Mouse (Mus musculus) forebrain, embryonic 11.5 days (tissue): ENCODE measurements around the gene Gpatch4. TPM values are rescaled to one million over a fixed set of nuclear protein-coding genes. Genes with fewer than 3 reads are reported as not detected.

ENCODE experiments used
- ATAC-seq: fragments of 200-750 bp; cut with Nextera tagmentation; replicated peaks from 2 replicates; pipeline ENCODE4 v1.8.0; 2017; ENCODE audit warnings: moderate TSS enrichment; ENCODE audit not compliant: low FRiP score
- DNase-seq: peaks from one replicate; pipeline ENCODE4 v3.0.0-alpha.2; 2017; ENCODE audit warnings: low spot score
- H3K27ac ChIP-seq: fragments of 300-500 bp; sonication (generic); 2 replicates; pipeline ENCODE4 v1.5.1; 2014; ENCODE audit warnings: low read depth, low read length
- H3K27me3 ChIP-seq: fragments of 300-500 bp; sonication (generic); 2 replicates; pipeline ENCODE4 v1.6.1; 2014; ENCODE audit warnings: mild to moderate bottlenecking, low read length, mixed read lengths; ENCODE audit not compliant: control insufficient read depth, insufficient read depth
- H3K36me3 ChIP-seq: fragments of 300-500 bp; sonication (generic); 2 replicates; pipeline ENCODE4 v1.6.1; 2014; ENCODE audit warnings: mild to moderate bottlenecking, low read length, moderate library complexity, mixed read lengths; ENCODE audit not compliant: control insufficient read depth, insufficient read depth
- H3K4me1 ChIP-seq: fragments of 300-500 bp; sonication (generic); replicated peaks from 2 replicates; pipeline ENCODE4 v1.6.1; 2014; ENCODE audit warnings: low read length, mixed read lengths; ENCODE audit not compliant: control insufficient read depth, insufficient read depth
- H3K4me2 ChIP-seq: fragments of 300-500 bp; sonication (generic); 2 replicates; pipeline ENCODE4 v1.6.1; 2014; ENCODE audit warnings: low read depth, mild to moderate bottlenecking, low read length, moderate library complexity, mixed read lengths; ENCODE audit not compliant: severe bottlenecking
- H3K4me3 ChIP-seq: fragments of 300-500 bp; sonication (generic); 2 replicates; pipeline ENCODE4 v1.5.1; 2014; ENCODE audit warnings: low read depth, low read length
- H3K9ac ChIP-seq: fragments of 300-500 bp; sonication (generic); 2 replicates; pipeline ENCODE4 v1.6.1; 2014; ENCODE audit warnings: low read length
- H3K9me3 ChIP-seq: fragments of 300-500 bp; sonication (generic); 2 replicates; pipeline ENCODE4 v1.6.1; 2016; ENCODE audit warnings: low read length, mixed read lengths; ENCODE audit not compliant: control insufficient read depth
- WGBS: fragments of 180-500 bp; shearing (Covaris S2); extraction: QIAGEN DNeasy Blood & Tissue Kit; methylation state at CpG from one replicate; pipeline ENCODE4 v1.1.7; 2014; 5-methylcytosine and 5-hydroxymethylcytosine counted together
- polyA plus RNA-seq: library from polyadenylated mRNA; unstranded; fragments of >200 nt; fragmentation: Nextera tagmentation; extraction: Ambion mirVana; gene quantifications from 2 replicates; pipeline ENCODE4 v1.2.1, GENCODE M21; 2014

Gpatch4 gene
- polyA plus RNA-seq = 32.8 and 39.0 TPM in 2 replicates

GRCm38 (mm10) chr3:88042661-88043421, at the start of gene Gpatch4:
Gene Gpatch4 (plus strand): TSS chr3:88043108.
- H3K4me2 ChIP-seq = peak within 1 kb of the TSS; percentile 44
- H3K4me3 ChIP-seq = peak within 1 kb of the TSS; percentile 68
- no peak within 1 kb of the TSS for H3K27ac ChIP-seq
- 11% methylated on average over 36 of the region's 36 CpGs for WGBS
- H3K36me3 ChIP-seq = no peaks in the 10 kb centered on the region
- H3K9ac ChIP-seq = peak within 1 kb of the TSS; percentile 50
- H3K4me1 ChIP-seq = 0 out of 2 replicates have a peak, but pooled peaks cover 2% of the 10 kb centered on the region
- DNase-seq = peak; percentile 82
- peak; percentile 79 for ATAC-seq
- H3K27me3 ChIP-seq = no peaks in the 10 kb centered on the region
- no peaks in the 10 kb centered on the region for H3K9me3 ChIP-seq

GRCm38 (mm10) chr3:87993436-87993835, 49.5 kb upstream of the Gpatch4 start:
- no peak overlapping the region for H3K4me3 ChIP-seq
- H3K9ac ChIP-seq = no peak overlapping the region
- no peak for ATAC-seq
- H3K36me3 ChIP-seq = no peaks in the 10 kb centered on the region
- no peak overlapping the region for H3K4me2 ChIP-seq
- H3K27me3 ChIP-seq = peaks cover 51% of the 10 kb centered on the region
- peaks cover 9% of the 10 kb centered on the region for H3K4me1 ChIP-seq
- H3K9me3 ChIP-seq = no peaks in the 10 kb centered on the region
- under 1% methylated on average over 6 of the region's 6 CpGs for WGBS
- DNase-seq = peak; percentile 85
- H3K27ac ChIP-seq = no peak overlapping the region

GRCm38 (mm10) chr3:87995331-87995730, 47.6 kb upstream of the Gpatch4 start:
- H3K4me3 ChIP-seq = no peak overlapping the region
- 25% methylated on average over 11 of the region's 11 CpGs for WGBS
- no peak overlapping the region for H3K27ac ChIP-seq
- H3K9ac ChIP-seq = no peak overlapping the region
- peaks cover 65% of the 10 kb centered on the region for H3K27me3 ChIP-seq
- H3K36me3 ChIP-seq = no peaks in the 10 kb centered on the region
- H3K4me1 ChIP-seq = peaks cover 13% of the 10 kb centered on the region
- no peak overlapping the region for H3K4me2 ChIP-seq
- peak; percentile 49 for DNase-seq
- no peaks in the 10 kb centered on the region for H3K9me3 ChIP-seq
- no peak for ATAC-seq

GRCm38 (mm10) chr3:87996401-87996800, 46.5 kb upstream of the Gpatch4 start:
- Histone ChIP-seq H3K27me3 (peaks cover 75% of the 10 kb centered on the region), H3K36me3 (no peaks in the 10 kb centered on the region), H3K4me3 (peak overlapping the region; percentile 28; the same call in 1 of the 2 replicates), H3K4me1 (peaks cover 13% of the 10 kb centered on the region), H3K9ac (no peak overlapping the region), H3K9me3 (no peaks in the 10 kb centered on the region), H3K4me2 (peak overlapping the region; percentile 60), H3K27ac (no peak overlapping the region)
- WGBS = under 1% methylated on average over 15 of the region's 15 CpGs
- ATAC-seq (no peak), DNase-seq (no peak)

GRCm38 (mm10) chr3:87996971-87997614, 45.8 kb upstream of the Gpatch4 start:
- peak overlapping the region; percentile 24; the same call in 1 of the 2 replicates for H3K9ac ChIP-seq
- peaks cover 13% of the 10 kb centered on the region for H3K4me1 ChIP-seq

GRCm38 (mm10) chr3:87998747-87999146, 44.2 kb upstream of the Gpatch4 start:
- 1% methylated on average over 6 of the region's 7 CpGs for WGBS
- Histone ChIP-seq H3K9ac (no peak overlapping the region), H3K27ac (no peak overlapping the region), H3K9me3 (no peaks in the 10 kb centered on the region), H3K4me3 (no peak overlapping the region), H3K27me3 (peaks cover 88% of the 10 kb centered on the region), H3K4me2 (no peak overlapping the region), H3K4me1 (peaks cover 13% of the 10 kb centered on the region), H3K36me3 (no peaks in the 10 kb centered on the region)
- ATAC-seq (no peak), DNase-seq (no peak)

More at GRCm38 (mm10) chr3:87996971-87997614, 45.8 kb upstream of the Gpatch4 start:
- Histone ChIP-seq H3K4me2 (peak overlapping the region; percentile 60), H3K27me3 (peaks cover 82% of the 10 kb centered on the region), H3K9me3 (no peaks in the 10 kb centered on the region), H3K36me3 (no peaks in the 10 kb centered on the region), H3K27ac (no peak overlapping the region), H3K4me3 (peak overlapping the region; percentile 28)
- ATAC-seq = no peak
- WGBS = under 1% methylated on average over 49 of the region's 49 CpGs
- no peak for DNase-seq

- Histone ChIP-seq H3K4me2 (peak overlapping the region; percentile 86), H3K9ac (no peak overlapping the region; the same call in 1 of the 2 replicates), H3K36me3 (no peaks in the 10 kb centered on the region), H3K4me1 (peaks cover 13% of the 10 kb centered on the region), H3K27me3 (peaks cover 83% of the 10 kb centered on the region), H3K27ac (no peak overlapping the region), H3K4me3 (peak overlapping the region; percentile 38), H3K9me3 (no peaks in the 10 kb centered on the region)
- DNase-seq (peak; percentile 64), ATAC-seq (no peak)
- under 1% methylated on average over 38 of the region's 38 CpGs for WGBS
Measured at GRCm38 (mm10) chr3:87999243-87999895, 43.5 kb upstream of the Gpatch4 start.

GRCm38 (mm10) chr3:88000181-88000580, 42.7 kb upstream of the Gpatch4 start, which contains the start of gene Bcan:
Gene Bcan (minus strand): TSS chr3:88000230.
- peak; percentile 70 for DNase-seq
- Histone ChIP-seq H3K4me1 (peaks cover 13% of the 10 kb centered on the region), H3K4me2 (peak within 1 kb of the TSS; percentile 86), H3K27me3 (peaks cover 75% of the 10 kb centered on the region), H3K4me3 (peak within 1 kb of the TSS; percentile 38), H3K36me3 (no peaks in the 10 kb centered on the region), H3K9ac (no peak within 1 kb of the TSS; the same call in 1 of the 2 replicates), H3K9me3 (no peaks in the 10 kb centered on the region), H3K27ac (no peak within 1 kb of the TSS)
- 2% methylated on average over 39 of the region's 39 CpGs for whole genome bisulfite sequencing
- no peak for ATAC-seq
